Mouse (Mus musculus) brown adipose tissue, adult 24 weeks (tissue): ENCODE measurements around the gene Klrc3. TPM values are rescaled to one million over a fixed set of nuclear protein-coding genes. Genes with fewer than 3 reads are reported as not detected.
"Not testable (repeated sequence)": the region's sequence is repeated elsewhere in the genome, so short reads cannot be mapped to it uniquely, and the experiment has no call there.

Source experiments
- H3K27ac ChIP-seq: fragments of 200-500 bp; replicated peaks from 2 replicates; pipeline ENCODE4 v1.5.1; 2012; ENCODE audit warnings: low read depth, mild to moderate bottlenecking, low read length
- H3K4me1 ChIP-seq: fragments of 200-500 bp; 2 replicates; pipeline ENCODE4 v1.6.1; 2012; ENCODE audit warnings: low read length, mixed read lengths; ENCODE audit not compliant: control insufficient read depth, insufficient read depth, insufficient read length
- H3K4me3 ChIP-seq: fragments of 200-500 bp; 2 replicates; pipeline ENCODE4 v1.5.1; 2012; ENCODE audit warnings: low read depth, mild to moderate bottlenecking, low read length, moderate library complexity; ENCODE audit not compliant: insufficient read depth
- polyA plus RNA-seq: library from polyadenylated mRNA; stranded (reverse); fragments of >200 nt; gene quantifications from 2 replicates; pipeline ENCODE4 v1.2.4, GENCODE M21; 2012; ENCODE audit not compliant: missing spikeins, insufficient read depth, insufficient read length

The Klrc3 gene
- polyA plus RNA-seq = not detected in 2 replicates

DNA sequence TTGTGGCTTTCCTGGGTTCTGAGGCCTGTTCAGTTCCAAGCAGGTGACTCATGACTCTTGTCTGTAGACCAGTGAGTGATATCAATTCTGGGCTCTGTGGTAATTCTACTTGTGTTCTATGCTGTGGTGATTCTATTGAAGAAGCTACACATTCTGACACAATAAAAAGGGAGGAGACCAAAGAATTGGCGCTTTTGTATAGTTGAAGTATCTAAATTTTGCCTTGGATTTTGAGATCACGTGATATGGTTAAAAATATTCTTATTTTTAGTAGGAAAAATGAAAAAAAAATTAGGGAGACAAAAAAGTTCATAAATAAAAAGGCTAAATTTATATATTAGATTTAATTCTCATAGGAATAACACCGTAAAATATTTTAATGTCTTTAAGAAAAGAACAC is at the start of gene Klrc3:
Klrc3 (minus strand) TSS at position 101 of the 400 bp plus-strand sequence.
- H3K4me3 ChIP-seq, H3K4me1 ChIP-seq: not testable (repeated sequence)

DNA sequence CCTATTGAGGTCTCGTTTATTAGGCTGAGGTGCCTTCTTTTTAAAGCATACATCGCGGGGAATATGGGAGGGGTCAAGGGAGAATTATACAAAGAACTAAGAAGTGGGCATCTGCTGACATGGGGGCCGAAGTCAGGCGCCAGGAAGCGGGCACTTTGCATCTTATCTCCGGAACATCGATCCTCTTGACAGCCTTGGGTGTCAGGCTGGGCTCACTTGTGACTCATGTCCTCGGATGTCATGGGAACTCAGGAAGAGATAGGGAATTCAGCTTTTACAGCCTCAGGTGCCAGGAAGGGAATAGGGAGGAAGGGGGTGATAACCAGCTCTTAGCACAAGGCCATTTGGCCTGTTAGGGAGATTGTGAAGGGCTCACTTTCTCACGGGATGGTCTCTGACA is 48.3 kb upstream of the Klrc3 start:
- H3K4me1 ChIP-seq, H3K4me3 ChIP-seq, H3K27ac ChIP-seq: not testable (repeated sequence)

More for the DNA sequence above, at the start of gene Klrc3:
- H3K27ac ChIP-seq = not testable (repeated sequence)

DNA sequence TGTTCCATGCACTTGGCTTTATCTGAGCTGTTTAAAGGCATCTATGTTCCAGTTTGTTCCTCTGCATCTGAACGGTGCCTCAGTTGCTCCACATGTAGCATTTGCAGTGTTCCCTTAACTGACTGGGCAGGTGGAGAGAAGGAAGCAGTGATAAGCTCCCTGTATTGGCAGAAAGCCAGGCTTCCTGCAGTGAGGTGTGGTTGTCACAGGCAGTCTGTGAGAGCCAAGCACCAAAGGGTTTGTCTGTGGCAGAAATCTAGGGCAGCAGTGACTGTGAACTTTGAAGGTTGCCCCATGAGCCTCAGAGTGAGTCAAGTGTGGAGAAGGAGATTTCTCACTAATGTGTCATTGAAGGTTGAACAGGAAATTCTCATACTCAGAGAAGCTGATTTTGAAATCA is 37.2 kb upstream of the Klrc3 start:
- Histone ChIP-seq H3K27ac (no peak overlapping the region), H3K4me3 (no peak overlapping the region), H3K4me1 (no peaks in the 10 kb centered on the region)

- Histone ChIP-seq H3K4me1 (no peaks in the 10 kb centered on the region), H3K4me3 (no peak within 1 kb of the TSS), H3K27ac (no peak within 1 kb of the TSS)
Measured at GRCm38 (mm10) chr6:129678873-129679272, 35.7 kb upstream of the Klrc3 start, which contains the start of gene Klrc1. TSS of gene Klrc1 (minus strand) at chr6:129678973.

DNA sequence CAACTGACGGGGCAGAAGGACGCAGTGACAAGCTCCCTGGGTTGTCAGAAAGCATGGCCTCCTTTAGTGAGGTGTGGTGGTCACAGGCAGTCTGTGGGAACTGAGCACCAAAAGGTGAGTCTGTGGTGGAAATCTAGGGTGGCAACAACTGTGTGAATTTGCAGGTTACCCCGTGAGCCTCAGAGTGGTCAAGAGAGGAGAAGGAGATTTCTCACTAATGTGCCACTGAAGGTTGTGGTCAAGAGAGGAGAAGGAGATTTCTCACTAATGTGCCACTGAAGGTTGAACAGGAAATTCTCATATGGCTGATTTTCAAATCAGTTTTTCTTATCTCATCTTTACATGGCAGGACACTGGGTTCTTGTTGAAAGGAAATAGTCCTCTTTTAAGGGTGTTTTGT is 18.2 kb upstream of the Klrc3 start:
- not testable (repeated sequence) for H3K4me1 ChIP-seq, H3K27ac ChIP-seq, H3K4me3 ChIP-seq

GRCm38 (mm10) chr6:129660589-129660988 is 17.5 kb upstream of the Klrc3 start, which contains the start of gene Klrc2:
TSS of gene Klrc2 (minus strand) at chr6:129660689.
- H3K4me1 ChIP-seq, H3K4me3 ChIP-seq, H3K27ac ChIP-seq: not testable (repeated sequence)

- H3K4me3 ChIP-seq, H3K4me1 ChIP-seq, H3K27ac ChIP-seq: not testable (repeated sequence)
Measured at GRCm38 (mm10) chr6:129644054-129644453, 917 bp upstream of the Klrc3 start.

DNA sequence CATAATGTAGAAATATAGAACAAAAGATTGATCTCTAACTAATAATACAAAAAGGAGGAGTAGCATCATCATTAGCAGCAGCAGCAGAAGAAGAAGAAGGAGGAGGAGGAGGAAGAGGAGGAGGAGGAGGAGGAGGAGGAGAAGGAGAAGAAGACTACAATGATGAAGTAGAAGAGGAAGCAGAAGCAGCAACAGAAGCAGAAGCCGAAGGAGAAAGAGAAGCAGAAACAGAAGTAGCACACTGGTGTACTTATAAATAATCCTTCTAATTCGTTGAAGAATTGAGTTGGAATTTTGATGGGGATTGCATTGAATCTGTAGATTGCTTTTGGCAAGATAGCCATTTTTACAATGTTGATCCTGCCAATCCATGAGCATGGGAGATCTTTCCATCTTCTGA is 12.1 kb downstream of the Klrc3 start:
- not testable (repeated sequence) for H3K4me1 ChIP-seq, H3K4me3 ChIP-seq, H3K27ac ChIP-seq

DNA sequence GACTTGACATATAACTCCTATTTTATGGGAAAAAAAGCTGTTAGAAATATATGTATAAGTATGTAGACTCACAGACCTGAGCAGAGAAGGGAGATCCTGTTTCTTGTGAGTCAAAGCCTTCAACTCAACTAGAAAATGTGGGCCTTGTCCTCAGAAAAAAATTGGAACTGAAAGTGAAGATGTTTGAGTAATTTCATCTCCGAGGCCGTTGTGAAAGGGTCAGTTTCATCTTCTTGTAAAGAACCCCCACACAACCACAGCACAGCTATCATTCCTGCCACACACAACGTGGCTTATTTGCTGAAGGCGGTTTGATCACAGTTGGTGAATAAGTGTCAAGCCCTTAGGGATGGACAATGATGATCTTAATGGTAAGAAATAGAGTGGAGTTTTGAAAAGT is 19.4 kb downstream of the Klrc3 start, which contains the start of gene Klrk1:
Klrk1 (minus strand) TSS at position 130 of the 400 bp plus-strand sequence.
- no peaks in the 10 kb centered on the region for H3K4me1 ChIP-seq

DNA sequence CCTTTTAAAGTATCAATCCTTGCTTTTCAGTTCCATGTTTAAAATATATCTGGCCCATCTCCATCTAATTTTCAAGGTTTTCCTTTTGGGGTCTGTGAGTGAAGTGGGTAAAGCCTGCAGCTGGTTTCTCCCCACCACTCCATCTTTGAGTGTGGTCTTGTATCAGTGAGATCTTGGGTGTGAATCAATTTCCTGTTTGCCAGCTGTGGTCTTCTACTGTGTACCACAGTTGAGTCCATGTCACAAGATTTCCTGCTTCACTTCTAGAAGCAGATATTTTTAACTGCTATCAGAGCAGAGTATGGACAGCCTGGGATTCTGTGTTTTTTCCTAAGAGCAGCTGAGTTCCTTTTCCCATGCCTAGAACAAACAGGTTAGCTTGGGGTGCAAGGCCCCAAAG is 34.8 kb downstream of the Klrc3 start:
- no peak overlapping the region for H3K4me3 ChIP-seq
- no peak overlapping the region for H3K27ac ChIP-seq
- no peaks in the 10 kb centered on the region for H3K4me1 ChIP-seq

More for the DNA sequence above, 19.4 kb downstream of the Klrc3 start, which contains the start of gene Klrk1:
- no peak within 1 kb of the TSS for H3K4me3 ChIP-seq
- no peak within 1 kb of the TSS for H3K27ac ChIP-seq

DNA sequence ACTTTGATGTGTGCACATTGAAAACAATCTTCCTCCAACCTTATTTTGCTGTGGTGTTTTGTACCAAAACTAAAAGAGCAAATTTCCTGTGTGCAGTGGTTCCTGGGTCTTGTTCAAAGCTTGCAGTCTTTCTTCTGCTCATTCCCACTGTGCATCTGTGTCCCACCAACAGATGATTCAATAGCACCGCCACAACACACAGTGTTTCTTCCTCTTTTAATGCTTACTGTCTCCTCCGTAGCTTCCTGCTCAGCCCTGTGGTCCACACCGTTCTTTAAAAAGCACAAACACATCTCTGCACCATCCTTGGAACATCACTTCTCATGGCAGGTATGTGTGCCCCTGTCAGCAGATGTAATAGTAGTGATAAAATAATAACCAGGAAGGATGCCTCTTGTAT is 51.6 kb downstream of the Klrc3 start, which contains the start of gene Klrd1:
Klrd1 (plus strand) TSS at position 275 of the 400 bp plus-strand sequence.
- Histone ChIP-seq H3K4me3 (no peak within 1 kb of the TSS), H3K4me1 (no peaks in the 10 kb centered on the region), H3K27ac (no peak within 1 kb of the TSS)

Other genes with a start within 250 kb of the Klrc3 start
- not detected in 2 replicates for gene Clec1b, start 246.0 kb downstream of the Klrc3 start, polyA plus RNA-seq
- gene Clec9a, start 234.5 kb downstream of the Klrc3 start, polyA plus RNA-seq = 0.63 TPM in 1 of 2 replicates, not detected in the other
- gene Clec1a, start 191.3 kb downstream of the Klrc3 start, polyA plus RNA-seq = 2.1 and 2.5 TPM in 2 replicates
- not detected in 2 replicates for gene Olr1, start 136.2 kb downstream of the Klrc3 start, polyA plus RNA-seq
- not detected in 2 replicates for gene Tmem52b, start 130.8 kb downstream of the Klrc3 start, polyA plus RNA-seq
- 111 and 147 TPM in 2 replicates for gene Gabarapl1, start 110.2 kb downstream of the Klrc3 start, polyA plus RNA-seq
- gene Klre1, start 65.4 kb downstream of the Klrc3 start, polyA plus RNA-seq = not detected in 2 replicates
- 2.0 TPM in 1 of 2 replicates, not detected in the other for gene Klrd1, start 51.6 kb downstream of the Klrc3 start, polyA plus RNA-seq
- gene Klrk1, start 19.5 kb downstream of the Klrc3 start, polyA plus RNA-seq = 0.83 and 1.1 TPM in 2 replicates
- gene Klrc2, start 17.4 kb upstream of the Klrc3 start, polyA plus RNA-seq = not detected in 2 replicates
- not detected in 2 replicates for gene Klrc1, start 35.6 kb upstream of the Klrc3 start, polyA plus RNA-seq
- not detected in 2 replicates for gene Klri1, start 73.8 kb upstream of the Klrc3 start, polyA plus RNA-seq
- not detected in 2 replicates for gene Klri2, start 97.1 kb upstream of the Klrc3 start, polyA plus RNA-seq
- not detected in 2 replicates for gene Gm156, start 140.9 kb upstream of the Klrc3 start, polyA plus RNA-seq
- gene Gm17631, start 219.3 kb upstream of the Klrc3 start, polyA plus RNA-seq = not detected in 2 replicates
- not detected in 2 replicates for gene Klra17, start 233.3 kb upstream of the Klrc3 start, polyA plus RNA-seq